Mouse (Mus musculus) liver, embryonic 14.5 days (tissue): ENCODE measurements around the gene Gm3591. TPM values are rescaled to one million over a fixed set of nuclear protein-coding genes. Genes with fewer than 3 reads are reported as not detected.

ENCODE experiments used
- polyA plus RNA-seq, 2 experiments: library from polyadenylated mRNA; depleted of rRNA in 1 of 2; stranded (reverse) in 1 of 2; unstranded in 1 of 2; fragments of >200 nt; fragmentation: Nextera tagmentation in 1 of 2; extraction: Ambion mirVana in 1 of 2; gene quantifications; 2 replicates each; pipeline versions ENCODE4 v1.2.1 to v1.2.3; 2012 to 2014

The Gm3591 gene
- polyA plus RNA-seq, 2 experiments = 0.04 TPM; not detected in 1

Other genes starting within 250 kb of the Gm3591 start
- gene Gm21560, start 193.2 kb downstream of the Gm3591 start, polyA plus RNA-seq (2012; rRNA removed) = not detected in 2 replicates
- gene Gm21560, start 193.2 kb downstream of the Gm3591 start, polyA plus RNA-seq (2014; fragmentation: Nextera tagmentation; extraction: Ambion mirVana) = not detected in 2 replicates
- not detected in 2 replicates for gene Gm3411, start 125.2 kb downstream of the Gm3591 start, polyA plus RNA-seq (2012; rRNA removed)
- gene Gm3411, start 125.2 kb downstream of the Gm3591 start, polyA plus RNA-seq (2014; fragmentation: Nextera tagmentation; extraction: Ambion mirVana) = 0.09 TPM in 1 of 2 replicates, not detected in the other
- gene Gm21103, start 107.6 kb downstream of the Gm3591 start, polyA plus RNA-seq (2012; rRNA removed) = not detected in 2 replicates
- not detected in 2 replicates for gene Gm21103, start 107.6 kb downstream of the Gm3591 start, polyA plus RNA-seq (2014; fragmentation: Nextera tagmentation; extraction: Ambion mirVana)
- not detected in 2 replicates for gene Gm3618, start 68.8 kb downstream of the Gm3591 start, polyA plus RNA-seq (2012; rRNA removed)
- not detected in 2 replicates for gene Gm3618, start 68.8 kb downstream of the Gm3591 start, polyA plus RNA-seq (2014; fragmentation: Nextera tagmentation; extraction: Ambion mirVana)
- gene Gm16440, start 22.2 kb downstream of the Gm3591 start, polyA plus RNA-seq (2012; rRNA removed) = not detected in 2 replicates
- not detected in 2 replicates for gene Gm16440, start 22.2 kb downstream of the Gm3591 start, polyA plus RNA-seq (2014; fragmentation: Nextera tagmentation; extraction: Ambion mirVana)
- gene Gm3594, start 32.1 kb upstream of the Gm3591 start, polyA plus RNA-seq (2012; rRNA removed) = not detected in 2 replicates
- gene Gm3594, start 32.1 kb upstream of the Gm3591 start, polyA plus RNA-seq (2014; fragmentation: Nextera tagmentation; extraction: Ambion mirVana) = not detected in 2 replicates
- gene Gm8356, start 124.8 kb upstream of the Gm3591 start, polyA plus RNA-seq (2012; rRNA removed) = not detected in 2 replicates
- not detected in 2 replicates for gene Gm8356, start 124.8 kb upstream of the Gm3591 start, polyA plus RNA-seq (2014; fragmentation: Nextera tagmentation; extraction: Ambion mirVana)
- gene Gm3629, start 178.1 kb upstream of the Gm3591 start, polyA plus RNA-seq (2012; rRNA removed) = not detected in 2 replicates
- gene Gm3629, start 178.1 kb upstream of the Gm3591 start, polyA plus RNA-seq (2014; fragmentation: Nextera tagmentation; extraction: Ambion mirVana) = not detected in 2 replicates
- not detected in 2 replicates for gene Gm3460, start 209.9 kb upstream of the Gm3591 start, polyA plus RNA-seq (2012; rRNA removed)
- not detected in 2 replicates for gene Gm3460, start 209.9 kb upstream of the Gm3591 start, polyA plus RNA-seq (2014; fragmentation: Nextera tagmentation; extraction: Ambion mirVana)